Mouse (Mus musculus) cortical plate, adult 2 months (tissue): Measurements from ENCODE around the gene Ubn1.

ENCODE experiments used
- CTCF ChIP-seq: fragments of 200-500 bp; IDR thresholded peaks from 2 replicates; pipeline ENCODE4 v1.5.1; 2011; ENCODE audit warnings: mild to moderate bottlenecking, control low read depth, low read length; ENCODE audit not compliant: insufficient read depth; ENCODE audit errors: extremely low read depth
- POLR2A ChIP-seq: fragments of 200-500 bp; IDR thresholded peaks from 2 replicates; pipeline ENCODE4 v1.6.1; 2011; ENCODE audit warnings: mild to moderate bottlenecking, low read length, control low read depth; ENCODE audit not compliant: insufficient read depth; ENCODE audit errors: extremely low read depth

GRCm38 (mm10) chr16:5070321-5070720 is 20.5 kb downstream of the Ubn1 start:
- no peak for TF ChIP-seq CTCF
- no peak for TF ChIP-seq POLR2A
